Mouse (Mus musculus): ENCODE measurements around the gene Eif4a1.
"Not testable (repeated sequence)": the region's sequence is repeated elsewhere in the genome, so short reads cannot be mapped to it uniquely, and the experiment has no call there.

Gene Eif4a1

GRCm38 (mm10) chr11:69672211-69672706 lies at the start of gene Eif4a1:
TSS of gene Eif4a1 (minus strand) at chr11:69672423.
- DNase-seq = peak; percentile 98

- DNase-seq = no peak
Measured at GRCm38 (mm10) chr11:69720852-69721251, 48.6 kb upstream of the Eif4a1 start.

DNA sequence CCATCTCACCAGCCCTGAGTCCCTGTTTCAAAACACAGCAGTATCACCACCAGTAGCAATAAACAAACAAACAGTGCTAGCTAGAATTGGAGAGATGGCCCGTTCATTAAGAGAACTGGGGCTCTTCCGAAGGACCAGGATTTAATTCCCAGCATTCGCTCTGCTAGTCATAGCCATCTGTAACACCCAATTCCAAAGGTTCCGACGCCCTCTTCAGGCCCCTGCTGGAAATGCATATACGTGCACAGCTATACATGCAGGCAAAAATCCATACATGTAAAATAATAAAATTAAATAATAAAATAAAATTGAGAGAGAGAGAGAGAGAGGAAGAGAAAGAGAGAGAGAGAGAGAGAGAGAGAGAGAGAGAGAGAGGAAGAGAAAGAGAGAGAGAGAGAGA lies 47.2 kb upstream of the Eif4a1 start:
- DNase-seq = no peak

- no peak for DNase-seq
Measured at GRCm38 (mm10) chr11:69718661-69719060, 46.4 kb upstream of the Eif4a1 start.

GRCm38 (mm10) chr11:69716953-69717352 lies 44.7 kb upstream of the Eif4a1 start:
- no peak for DNase-seq

DNA sequence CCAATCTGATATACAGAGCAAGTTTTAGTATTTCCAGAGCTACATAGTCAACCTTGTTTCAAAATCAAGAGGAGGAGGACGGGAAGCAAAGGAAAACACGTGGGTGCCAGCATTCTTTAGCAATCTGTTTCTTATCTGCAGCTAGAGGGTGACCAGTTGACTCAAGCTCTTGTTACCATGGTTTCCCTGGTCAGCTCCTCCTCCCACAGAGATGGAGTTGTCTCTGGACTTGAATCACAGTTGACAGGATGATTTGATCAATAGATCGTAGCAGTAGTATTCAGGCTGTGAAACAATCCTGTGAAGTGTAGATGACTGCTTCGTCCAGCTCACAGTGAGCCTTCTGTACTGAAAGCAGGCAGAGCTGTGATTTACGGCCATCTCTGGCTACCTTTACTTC lies 43.7 kb upstream of the Eif4a1 start:
- DNase-seq = no peak

DNA sequence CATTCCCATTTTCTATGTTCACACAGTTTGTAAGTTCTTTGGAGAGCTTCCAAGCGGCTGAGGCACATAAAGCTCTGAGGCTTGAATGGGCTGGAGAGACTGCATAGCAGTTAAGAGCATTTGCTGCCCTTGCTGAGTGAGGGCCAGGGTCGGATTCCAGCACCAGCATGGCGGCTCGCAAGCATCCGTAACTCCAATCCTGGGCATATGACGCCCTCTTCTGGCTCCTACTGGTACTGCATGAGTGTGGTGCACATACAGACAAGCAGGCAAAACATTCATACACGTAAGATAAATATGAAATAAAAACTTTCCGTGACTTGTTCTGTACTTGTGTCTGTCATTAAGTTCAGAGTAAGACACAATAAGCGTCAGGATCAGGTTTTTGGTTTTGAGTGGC lies 43.3 kb upstream of the Eif4a1 start:
- DNase-seq = peak; percentile 22

DNA sequence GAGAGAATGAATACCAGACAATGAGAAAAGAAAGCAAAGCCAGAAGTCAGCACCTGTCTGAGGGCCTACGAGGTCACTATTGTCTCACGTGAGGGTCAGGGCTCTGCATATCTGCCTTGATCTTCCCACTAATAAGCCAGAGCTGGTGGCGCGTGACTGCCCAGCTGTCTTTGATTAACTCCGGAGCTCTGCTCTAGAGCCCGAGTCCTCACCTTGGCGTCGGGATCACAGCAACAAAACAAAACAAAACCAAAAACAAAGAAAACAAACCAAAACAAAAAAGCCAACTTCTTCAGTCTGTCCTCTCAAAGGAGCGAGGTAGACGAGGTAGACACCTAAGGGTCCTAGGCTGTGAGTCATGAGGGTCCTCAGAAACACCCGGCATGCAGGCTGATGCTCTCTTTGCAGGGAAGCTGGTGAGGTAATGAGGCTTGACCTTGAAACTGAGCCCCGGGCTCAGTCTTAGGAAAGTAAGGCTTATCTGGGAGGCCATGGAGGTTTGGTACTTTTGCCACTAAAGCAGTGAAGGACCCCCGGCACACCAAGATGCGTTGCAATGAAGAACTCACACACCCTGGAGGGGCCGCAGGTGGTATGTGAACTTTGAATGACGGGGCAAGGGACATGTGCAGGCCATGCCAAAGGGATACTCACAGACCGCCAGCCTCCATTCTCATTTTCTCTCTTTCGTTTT lies 42.6 kb upstream of the Eif4a1 start:
- no peak for DNase-seq

DNA sequence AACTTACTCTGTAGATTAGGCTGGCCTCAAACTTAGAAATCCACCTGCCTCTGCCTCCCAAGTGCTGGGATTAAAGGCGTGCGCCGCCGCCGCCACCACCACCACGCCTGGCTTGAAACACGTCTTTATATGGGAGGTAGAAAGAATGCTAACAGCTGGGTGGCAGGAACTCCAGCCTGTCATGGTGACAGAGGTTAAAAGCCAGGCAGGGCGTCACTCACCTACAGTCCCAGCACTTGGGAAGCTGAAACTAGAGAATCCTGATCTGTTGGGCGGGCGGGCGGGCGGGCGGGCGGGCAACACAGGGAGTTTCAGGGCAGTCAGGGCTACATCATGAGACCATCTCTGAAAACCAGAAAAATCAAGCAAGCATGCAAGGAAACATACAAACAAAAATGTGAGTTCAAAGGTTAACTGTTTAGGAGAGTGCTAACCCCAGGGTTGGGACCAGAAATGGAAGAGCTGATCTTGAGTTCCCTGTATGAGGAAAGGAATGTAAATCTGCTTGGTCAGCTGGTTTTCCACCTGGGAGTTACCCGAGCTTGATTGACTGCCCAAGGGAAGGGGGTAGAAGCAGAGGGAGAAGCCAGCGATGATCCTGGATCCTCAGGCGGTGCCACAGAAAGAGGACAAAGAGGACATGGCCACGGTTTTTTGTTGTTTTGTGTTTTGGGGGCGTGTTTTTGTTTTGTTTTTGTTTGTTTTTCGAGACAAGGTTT lies 40.9 kb upstream of the Eif4a1 start:
- DNase-seq = no peak

DNA sequence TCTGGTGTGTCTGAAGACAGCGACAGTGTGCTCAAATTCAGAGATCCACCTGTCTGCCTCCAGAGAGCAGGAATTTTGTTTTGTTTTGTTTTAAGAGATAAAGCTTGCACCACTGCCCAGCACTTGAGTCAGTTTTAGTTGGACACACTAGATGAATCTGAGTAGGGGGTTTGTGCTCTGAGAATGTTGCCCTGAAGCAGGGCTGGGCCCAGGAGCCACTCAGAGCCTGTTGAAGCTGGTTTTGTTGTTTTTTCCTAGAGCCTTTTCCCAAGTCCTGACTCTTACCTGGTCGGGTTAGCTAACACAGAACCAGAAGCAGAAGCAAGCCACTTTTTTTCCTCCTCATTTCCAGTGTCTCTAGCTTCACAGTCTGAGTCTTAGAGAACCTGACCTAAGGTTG lies 38.9 kb upstream of the Eif4a1 start:
- no peak for DNase-seq

- DNase-seq = no peak
Measured at GRCm38 (mm10) chr11:69710470-69710869, 38.2 kb upstream of the Eif4a1 start.

DNA sequence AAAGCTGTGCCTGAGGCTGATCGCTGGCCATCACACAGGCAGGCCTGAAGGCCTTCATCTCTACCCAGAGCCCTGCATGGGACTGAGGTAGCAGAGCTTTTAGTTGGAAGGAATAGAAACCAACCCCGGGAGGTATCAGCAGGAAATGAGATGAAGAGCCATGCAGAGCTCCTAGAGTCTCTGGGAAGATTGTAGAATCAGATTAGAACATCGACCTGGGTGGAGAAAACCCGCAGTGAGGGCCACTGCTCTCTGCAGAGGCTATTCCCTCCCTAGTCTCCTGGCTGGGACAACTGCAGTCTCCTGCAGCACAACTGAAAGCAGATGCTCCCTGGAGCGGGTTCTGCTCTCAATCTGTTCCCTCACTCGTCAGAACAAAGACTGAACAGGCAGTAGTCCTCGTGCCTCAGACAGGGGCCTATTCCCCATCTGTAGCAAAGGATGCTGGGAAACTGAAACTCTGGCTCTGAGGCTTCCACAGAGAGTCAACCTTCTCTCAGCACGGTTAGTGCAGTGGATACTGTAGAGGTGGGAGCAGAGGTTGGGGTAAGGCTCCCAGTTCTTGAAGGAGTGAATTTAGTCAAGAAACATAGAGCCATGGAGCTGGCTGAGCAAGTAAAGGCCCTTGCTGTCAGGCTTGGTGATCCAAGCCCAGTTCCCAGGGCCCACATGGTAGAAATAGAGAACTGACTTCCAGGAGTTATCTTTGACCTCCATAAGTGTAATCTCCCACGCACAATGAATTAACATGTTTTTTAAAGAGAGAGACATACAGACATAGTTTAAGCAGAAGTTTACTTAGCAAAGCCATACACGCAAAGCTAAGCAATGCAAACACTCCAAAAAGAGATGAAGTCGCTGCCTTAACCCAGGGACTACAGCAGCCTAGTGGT lies 37.6 kb upstream of the Eif4a1 start:
- no peak for DNase-seq

GRCm38 (mm10) chr11:69708614-69709265 lies 36.5 kb upstream of the Eif4a1 start:
- DNase-seq = no peak

DNA sequence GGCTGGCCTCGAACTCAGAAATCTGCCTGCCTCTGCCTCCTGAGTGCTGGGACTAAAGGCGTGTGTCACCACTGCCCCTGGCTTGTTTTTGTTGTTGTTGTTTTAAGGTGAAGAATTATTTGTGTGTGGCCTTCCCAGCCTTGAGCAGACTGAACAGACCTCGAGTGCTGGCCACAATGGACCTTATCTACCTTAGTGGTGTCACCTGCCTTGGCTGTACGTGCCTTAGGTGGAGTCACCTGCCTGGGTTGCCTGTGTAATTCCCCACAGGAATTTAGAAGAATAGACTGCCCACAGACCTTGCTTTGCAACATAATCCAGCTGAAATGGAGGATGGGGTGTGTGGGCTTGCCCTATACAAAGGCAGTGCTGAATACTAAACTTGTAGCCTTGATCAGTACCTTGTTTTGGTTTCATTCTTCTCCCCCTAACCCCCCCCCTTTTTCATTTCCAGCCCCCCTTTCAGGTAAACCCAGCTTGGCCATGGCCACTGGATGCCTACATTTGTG lies 35.7 kb upstream of the Eif4a1 start:
- no peak for DNase-seq

DNA sequence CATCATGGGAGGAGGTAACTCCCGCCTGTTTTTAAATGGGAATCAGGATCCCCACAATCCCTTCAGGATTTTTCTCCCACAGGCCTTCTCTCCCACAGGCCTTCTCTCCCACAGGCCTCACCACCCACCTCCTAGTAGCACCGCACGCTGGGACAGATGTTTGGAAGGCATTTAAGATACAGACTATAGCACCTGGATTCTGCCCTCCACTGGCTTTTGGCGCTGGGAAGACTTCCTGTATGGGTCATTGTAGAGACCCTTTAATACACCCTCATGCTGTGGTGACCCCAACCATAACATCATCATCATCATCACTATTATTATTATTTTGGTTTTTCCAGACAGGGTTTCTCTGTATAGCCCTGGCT lies 35.2 kb upstream of the Eif4a1 start:
- DNase-seq = no peak

DNA sequence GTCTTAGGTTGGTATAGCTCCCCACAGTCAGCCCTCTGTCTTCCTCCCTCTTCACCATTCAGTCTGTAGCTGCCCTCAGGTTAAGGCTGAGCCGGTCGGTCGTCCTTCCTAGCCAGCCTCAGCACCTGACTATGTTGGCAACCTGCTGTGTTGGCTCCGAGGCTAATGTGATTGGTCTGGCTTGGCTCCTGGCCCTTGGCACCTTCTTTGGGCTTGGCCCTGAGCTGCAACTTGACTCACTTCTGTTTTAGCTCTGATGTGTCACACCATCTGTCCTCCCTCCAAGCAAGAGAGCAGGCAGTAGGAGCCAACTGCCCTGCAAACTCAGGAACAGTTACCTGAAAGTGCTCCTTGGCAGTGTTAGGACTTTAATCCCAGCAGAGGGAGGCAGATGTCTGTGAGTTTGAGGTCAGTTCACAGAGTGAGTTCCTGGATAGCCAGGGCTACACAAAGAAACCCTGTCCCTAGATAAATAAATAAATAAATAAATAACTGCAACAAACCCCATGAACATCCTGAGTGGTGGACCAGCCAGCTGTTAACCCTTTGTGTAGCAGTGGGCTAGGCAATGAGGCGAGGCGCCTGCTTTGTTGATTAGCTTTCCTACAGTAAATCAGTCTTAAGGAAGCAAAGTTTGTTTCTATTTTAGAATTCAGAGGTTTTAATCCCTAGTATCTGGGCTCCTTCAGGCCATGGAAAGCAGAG lies 34.7 kb upstream of the Eif4a1 start:
- DNase-seq = no peak

DNA sequence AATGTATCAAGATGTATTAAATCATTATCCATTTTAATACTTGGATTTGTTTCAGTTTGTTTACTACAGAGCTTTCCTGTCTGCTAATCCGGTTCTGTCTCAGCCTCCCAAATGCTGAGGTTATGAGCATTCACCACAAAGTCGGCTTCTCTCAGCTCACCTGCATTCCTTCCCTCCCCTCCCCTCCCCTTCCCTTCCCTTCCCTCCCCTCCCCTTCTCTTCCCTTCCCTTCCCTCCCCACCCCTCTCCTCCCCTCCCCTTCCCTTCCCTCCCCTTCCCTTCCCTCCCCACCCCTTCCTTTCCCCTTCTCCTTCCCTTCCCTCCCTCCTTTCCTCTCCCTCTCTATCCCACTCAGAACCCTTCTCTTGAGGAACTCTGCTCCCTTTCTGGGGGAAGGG lies 32.4 kb upstream of the Eif4a1 start:
- no peak for DNase-seq

GRCm38 (mm10) chr11:69703814-69704612 lies 31.8 kb upstream of the Eif4a1 start:
- DNase-seq = no peak

DNA sequence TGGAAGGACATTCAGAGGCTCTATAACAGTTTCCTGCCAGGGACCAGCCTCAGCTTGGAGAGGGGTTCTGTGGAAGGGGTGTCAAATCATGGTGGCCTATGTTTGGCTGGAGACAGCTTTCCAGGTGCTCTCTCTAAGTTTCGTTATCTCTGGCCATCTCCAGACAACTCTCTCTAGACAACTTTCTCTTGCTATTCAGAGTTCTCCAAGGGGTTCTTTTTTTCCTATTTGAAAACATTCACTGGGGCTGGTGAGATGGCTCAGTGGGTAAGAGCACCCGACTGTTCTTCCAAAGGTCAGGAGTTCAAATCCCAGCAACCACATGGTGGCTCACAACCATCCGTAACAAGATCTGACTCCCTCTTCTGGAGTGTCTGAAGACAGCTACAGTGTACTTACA lies 31.2 kb upstream of the Eif4a1 start:
- DNase-seq = not testable (repeated sequence)

DNA sequence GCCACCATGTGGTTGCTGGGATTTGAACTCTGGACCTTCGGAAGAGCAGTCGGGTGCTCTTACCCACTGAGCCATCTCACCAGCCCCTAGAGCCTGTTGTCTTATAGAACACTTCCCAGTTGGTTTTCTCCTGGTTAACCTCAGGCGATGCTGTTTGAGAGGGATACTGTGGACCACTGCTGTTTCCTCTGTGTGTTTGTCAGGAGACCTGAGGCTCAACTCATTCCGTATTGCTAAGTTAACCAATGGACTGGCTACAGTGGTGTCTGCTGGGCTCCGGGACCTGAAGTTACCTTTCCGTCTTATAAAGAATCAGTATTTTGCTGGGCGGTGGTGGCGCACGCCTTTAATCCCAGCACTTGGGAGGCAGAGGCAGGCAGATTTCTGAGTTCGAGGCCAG lies 30.7 kb upstream of the Eif4a1 start:
- DNase-seq = not testable (repeated sequence)

DNA sequence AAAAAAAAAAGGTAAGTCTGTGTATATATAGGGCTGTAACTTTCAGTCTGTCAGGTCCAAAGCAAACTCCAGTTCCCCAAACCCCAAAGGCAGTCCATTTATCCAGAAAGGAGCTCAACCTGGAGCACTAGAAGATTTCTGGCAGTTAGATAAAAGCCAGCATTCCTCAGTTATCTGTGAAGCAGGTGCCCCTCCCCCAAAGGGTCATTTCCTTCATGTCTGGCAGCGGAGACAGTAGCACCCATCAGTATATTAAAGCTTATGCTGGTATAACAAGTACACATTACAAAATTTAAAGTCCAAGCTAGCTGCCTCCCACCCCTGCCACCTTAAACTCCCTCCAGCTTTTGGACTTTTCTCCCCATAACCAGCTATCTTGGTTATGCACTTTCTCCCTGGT lies 27.4 kb upstream of the Eif4a1 start:
- no peak for DNase-seq
